Mouse (Mus musculus) left cerebral cortex, postnatal 14 days (tissue): ENCODE measurements at regions not wholly inside any gene's neighbourhood (a gene's known extent, or its start where the extent isn't known, plus 50 kb on each side); places are given as distances from the start of the nearest gene placed in this dataset.
A peak's percentile ranks its signal among the peaks of the same experiment; 100 is the strongest.

Experiments used
- DNase-seq, 2 experiments: peaks; one replicate each; pipeline ENCODE4 v3.0.0; 2021 to 2022; ENCODE audit warnings: low spot score in 2 of 2, mixed read lengths in 1 of 2
- intact Hi-C: fragments of 180-260 bp; cut with DNase I; formaldehyde crosslinking; loops from one replicate; pipeline ENCODE4 v1.15.1; 2025

- intact Hi-C loops = no loop called here
- DNase-seq = no peak
Measured at GRCm38 (mm10) chr6:95372938-95373337, 51.0 kb downstream of the Gm10234 start.

- intact Hi-C loops = no loop called here
- peak; percentile 14 to 44 for DNase-seq
Measured at GRCm38 (mm10) chr6:95374266-95374665, 52.4 kb downstream of the Gm10234 start.

DNA sequence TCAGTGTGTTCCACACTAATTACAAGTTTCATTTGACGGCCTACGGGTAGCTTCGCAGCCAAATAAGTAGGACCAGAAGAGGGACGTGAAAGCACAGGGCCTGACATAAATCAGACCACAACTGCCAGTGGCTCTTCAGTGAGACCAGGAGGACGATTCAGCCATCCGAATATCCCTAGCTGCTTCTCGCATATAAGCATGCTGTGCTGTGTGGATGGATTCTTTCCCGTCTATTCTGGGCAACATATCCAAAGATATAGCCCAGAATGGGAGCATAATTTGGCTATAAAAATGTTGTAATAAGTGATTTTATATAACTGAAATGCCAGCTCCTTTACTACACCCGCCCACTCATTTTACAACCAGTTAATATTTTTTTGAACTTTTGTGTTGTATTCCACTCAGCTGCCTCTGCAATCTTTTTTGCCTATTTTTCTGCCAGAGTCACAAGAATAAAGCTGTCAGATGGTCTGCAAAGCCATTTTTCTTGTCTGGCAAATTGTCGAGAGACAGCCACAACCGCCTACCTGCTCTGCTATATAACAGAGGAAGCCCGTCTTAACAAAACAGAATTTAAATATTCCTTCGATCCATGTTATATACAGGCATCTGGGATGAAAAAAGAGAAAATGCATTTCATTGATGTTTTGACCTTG lies 55.8 kb downstream of the Gm10234 start:
- DNase-seq = peak in 1 of 2 experiments; percentile 8
- intact Hi-C loops = no loop called here

- no peak for DNase-seq
- intact Hi-C loops = no loop called here
Measured at GRCm38 (mm10) chr6:95378349-95378748, 56.4 kb downstream of the Gm10234 start.
